Mouse (Mus musculus) CH12.LX (cell line): ENCODE measurements around the gene Ttpal. TPM values are rescaled to one million over a fixed set of nuclear protein-coding genes. Genes with fewer than 3 reads are reported as not detected.

Experiments
- DNase-seq: peaks from one replicate; pipeline ENCODE4 v3.0.0-alpha.2; 2013; ENCODE audit errors: extremely low read depth
- H3K27ac ChIP-seq: 2 replicates; pipeline ENCODE4 v1.5.1; 2012; ENCODE audit warnings: low read depth, mild to moderate bottlenecking, control low read depth, moderate library complexity; ENCODE audit not compliant: insufficient read depth
- H3K27me3 ChIP-seq: replicated peaks from 2 replicates; pipeline ENCODE3; 2012; ENCODE audit warnings: inconsistent platforms
- H3K36me3 ChIP-seq, 2 experiments: replicated peaks in 1 of 2; 2 replicates each; pipeline versions ENCODE3 to v1.6.1; 2012; ENCODE audit warnings: inconsistent platforms in 1 of 2, low read length in 1 of 2, mild to moderate bottlenecking in 1 of 2, mixed read lengths in 1 of 2, moderate library complexity in 1 of 2; ENCODE audit not compliant: control insufficient read depth in 1 of 2, insufficient read depth in 1 of 2
- H3K4me1 ChIP-seq, 2 experiments: 2 replicates each; pipeline ENCODE4 v1.6.1; 2012; ENCODE audit warnings: inconsistent platforms in 1 of 2, moderate library complexity in 1 of 2; ENCODE audit not compliant: insufficient read depth in 2 of 2, control insufficient read depth in 1 of 2
- H3K4me2 ChIP-seq: 2 replicates; pipeline ENCODE4 v1.6.1; 2012; ENCODE audit warnings: low read depth, mild to moderate bottlenecking, control low read depth; ENCODE audit not compliant: poor library complexity, insufficient read depth, severe bottlenecking
- H3K4me3 ChIP-seq, 3 experiments: fragments of 150-350 bp in 1 of 3; sonication (generic) in 1 of 3; replicated peaks in 1 of 3; 2 replicates each; pipeline versions ENCODE3 to v1.5.1; 2011 to 2012; ENCODE audit warnings: low read depth in 2 of 3, low read length in 2 of 3, mild to moderate bottlenecking in 2 of 3, moderate library complexity in 2 of 3, control low read depth in 1 of 3, improper control_type of control experiment in 1 of 3, inconsistent platforms in 1 of 3, mixed read lengths in 1 of 3; ENCODE audit not compliant: poor library complexity in 1 of 3
- H3K79me2 ChIP-seq: replicated peaks from 2 replicates; pipeline ENCODE4 v1.6.1; 2012; ENCODE audit warnings: mild to moderate bottlenecking, moderate library complexity; ENCODE audit not compliant: control insufficient read depth, poor library complexity, insufficient read depth, severe bottlenecking; ENCODE audit errors: extremely low read depth
- H3K9ac ChIP-seq: 2 replicates; pipeline ENCODE4 v1.6.1; 2012; ENCODE audit warnings: low read depth, mild to moderate bottlenecking, control low read depth, moderate library complexity; ENCODE audit not compliant: insufficient read depth
- H3K9me3 ChIP-seq: replicated peaks from 2 replicates; pipeline ENCODE3; 2012; ENCODE audit warnings: low read length, inconsistent platforms, mixed read lengths
- BHLHE40 ChIP-seq: IDR thresholded peaks from 2 replicates; pipeline ENCODE4 v1.6.1; 2011; ENCODE audit warnings: mild to moderate bottlenecking, low read depth, low read length, improper control_type of control experiment
- CHD1 ChIP-seq: IDR thresholded peaks from 2 replicates; pipeline ENCODE4 v1.6.1; 2012; ENCODE audit warnings: low read depth, low read length, improper control_type of control experiment, inconsistent platforms
- CHD2 ChIP-seq: IDR thresholded peaks from 2 replicates; pipeline ENCODE4 v1.6.1; 2011; ENCODE audit warnings: low read length, improper control_type of control experiment
- CTCF ChIP-seq, 2 experiments: IDR thresholded peaks in 1 of 2; conservative IDR thresholded peaks in 1 of 2; 2 replicates each; pipeline ENCODE4 v1.5.1; 2011 to 2012; ENCODE audit warnings: low read depth in 2 of 2, low read length in 2 of 2, improper control_type of control experiment in 1 of 2, inconsistent platforms in 1 of 2, mild to moderate bottlenecking in 1 of 2, moderate library complexity in 1 of 2
- E2F4 ChIP-seq: IDR thresholded peaks from 2 replicates; pipeline ENCODE4 v1.6.1; 2011; ENCODE audit warnings: low read depth, low read length, improper control_type of control experiment; ENCODE audit not compliant: insufficient replicate concordance
- ELF1 ChIP-seq: IDR thresholded peaks from 2 replicates; pipeline ENCODE4 v1.6.1; 2014; ENCODE audit warnings: low read depth, mild to moderate bottlenecking, inconsistent platforms, low read length, improper control_type of control experiment
- EP300 ChIP-seq: IDR thresholded peaks from 2 replicates; pipeline ENCODE4 v1.6.1; 2011; ENCODE audit warnings: low read length, improper control_type of control experiment
- ETS1 ChIP-seq: conservative IDR thresholded peaks from 2 replicates; pipeline ENCODE4 v1.6.1; 2012; ENCODE audit warnings: low read depth, mild to moderate bottlenecking, inconsistent platforms, low read length, improper control_type of control experiment, moderate library complexity
- GABPA ChIP-seq: IDR thresholded peaks from 2 replicates; pipeline ENCODE4 v1.6.1; 2012; ENCODE audit warnings: low read depth, low read length, improper control_type of control experiment, inconsistent platforms; ENCODE audit not compliant: insufficient replicate concordance
- HCFC1 ChIP-seq: IDR thresholded peaks from 2 replicates; pipeline ENCODE4 v1.6.1; 2012; ENCODE audit warnings: low read depth, mild to moderate bottlenecking, inconsistent platforms, low read length, improper control_type of control experiment
- IRF4 ChIP-seq: IDR thresholded peaks from 2 replicates; pipeline ENCODE4 v1.6.1; 2014; ENCODE audit warnings: low read depth, mild to moderate bottlenecking, inconsistent platforms, low read length, improper control_type of control experiment
- JUN ChIP-seq: IDR thresholded peaks from 2 replicates; pipeline ENCODE4 v1.6.1; 2011; ENCODE audit warnings: low read depth, mild to moderate bottlenecking, low read length, improper control_type of control experiment, moderate library complexity; ENCODE audit not compliant: insufficient read depth
- JUND ChIP-seq: conservative IDR thresholded peaks from 2 replicates; pipeline ENCODE4 v1.6.1; 2011; ENCODE audit warnings: low read depth, low read length, improper control_type of control experiment
- KAT2A ChIP-seq: IDR thresholded peaks from 2 replicates; pipeline ENCODE4 v1.6.1; 2012; ENCODE audit warnings: low read length, improper control_type of control experiment, inconsistent platforms; ENCODE audit not compliant: insufficient replicate concordance
- MAFK ChIP-seq: IDR thresholded peaks from 2 replicates; pipeline ENCODE4 v1.6.1; 2011; ENCODE audit warnings: low read length, improper control_type of control experiment; ENCODE audit not compliant: insufficient replicate concordance
- MAX ChIP-seq: IDR thresholded peaks from 2 replicates; pipeline ENCODE4 v1.6.1; 2011; ENCODE audit warnings: low read length, improper control_type of control experiment
- MAZ ChIP-seq: IDR thresholded peaks from 2 replicates; pipeline ENCODE4 v1.6.1; 2012; ENCODE audit warnings: low read depth, mild to moderate bottlenecking, inconsistent platforms, low read length, improper control_type of control experiment, moderate library complexity
- MEF2A ChIP-seq: IDR thresholded peaks from 2 replicates; pipeline ENCODE4 v1.6.1; 2014; ENCODE audit warnings: low read depth, mild to moderate bottlenecking, inconsistent platforms, low read length, improper control_type of control experiment, borderline replicate concordance
- MXI1 ChIP-seq: IDR thresholded peaks from 2 replicates; pipeline ENCODE4 v1.6.1; 2011; ENCODE audit warnings: mild to moderate bottlenecking, low read depth, low read length, improper control_type of control experiment
- MYC ChIP-seq: IDR thresholded peaks from 2 replicates; pipeline ENCODE4 v1.6.1; 2011; ENCODE audit warnings: low read depth, mild to moderate bottlenecking, improper control_type of control experiment, low read length
- NELFE ChIP-seq: IDR thresholded peaks from 2 replicates; pipeline ENCODE4 v1.6.1; 2011; ENCODE audit warnings: low read depth, low read length, improper control_type of control experiment
- NRF1 ChIP-seq: IDR thresholded peaks from 2 replicates; pipeline ENCODE4 v1.6.1; 2014; ENCODE audit warnings: low read depth, mild to moderate bottlenecking, inconsistent platforms, low read length, improper control_type of control experiment, moderate library complexity
- PAX5 ChIP-seq: IDR thresholded peaks from 2 replicates; pipeline ENCODE4 v1.6.1; 2012; ENCODE audit warnings: low read length, inconsistent platforms, mixed read lengths
- POLR2A ChIP-seq: IDR thresholded peaks from 2 replicates; pipeline ENCODE4 v1.6.1; 2011; ENCODE audit warnings: low read depth, mild to moderate bottlenecking, improper control_type of control experiment, low read length
- POLR2AphosphoS2 ChIP-seq: IDR thresholded peaks from 2 replicates; pipeline ENCODE4 v1.6.1; 2011; ENCODE audit warnings: low read depth, low read length, improper control_type of control experiment
- RAD21 ChIP-seq: IDR thresholded peaks from 2 replicates; pipeline ENCODE4 v1.6.1; 2011; ENCODE audit warnings: low read depth, mild to moderate bottlenecking, low read length, improper control_type of control experiment, moderate library complexity
- RCOR1 ChIP-seq: conservative IDR thresholded peaks from 2 replicates; pipeline ENCODE4 v1.6.1; 2012; ENCODE audit warnings: low read depth, mild to moderate bottlenecking, inconsistent platforms, low read length, improper control_type of control experiment
- SIN3A ChIP-seq: IDR thresholded peaks from 2 replicates; pipeline ENCODE4 v1.6.1; 2012; ENCODE audit warnings: low read length, improper control_type of control experiment, inconsistent platforms
- SMC3 ChIP-seq: IDR thresholded peaks from 2 replicates; pipeline ENCODE4 v1.6.1; 2011; ENCODE audit warnings: low read depth, low read length, improper control_type of control experiment
- TBP ChIP-seq: conservative IDR thresholded peaks from 2 replicates; pipeline ENCODE4 v1.6.1; 2011; ENCODE audit warnings: low read depth, low read length, improper control_type of control experiment
- TCF12 ChIP-seq: IDR thresholded peaks from 2 replicates; pipeline ENCODE4 v1.6.1; 2014; ENCODE audit warnings: low read depth, mild to moderate bottlenecking, inconsistent platforms, low read length, improper control_type of control experiment
- UBTF ChIP-seq: IDR thresholded peaks from 2 replicates; pipeline ENCODE4 v1.6.1; 2012; ENCODE audit warnings: low read depth, mild to moderate bottlenecking, inconsistent platforms, low read length, improper control_type of control experiment, moderate library complexity
- USF1 ChIP-seq: IDR thresholded peaks from 2 replicates; pipeline ENCODE4 v1.6.1; 2014; ENCODE audit warnings: low read depth, mild to moderate bottlenecking, inconsistent platforms, low read length, improper control_type of control experiment
- USF2 ChIP-seq: conservative IDR thresholded peaks from 2 replicates; pipeline ENCODE4 v1.6.1; 2011; ENCODE audit warnings: low read depth, low read length, improper control_type of control experiment
- ZC3H11A ChIP-seq: IDR thresholded peaks from 2 replicates; pipeline ENCODE4 v1.6.1; 2012; ENCODE audit warnings: low read depth, mild to moderate bottlenecking, inconsistent platforms, low read length, improper control_type of control experiment
- ZKSCAN1 ChIP-seq: IDR thresholded peaks from 2 replicates; pipeline ENCODE4 v1.6.1; 2012; ENCODE audit warnings: low read depth, inconsistent platforms, low read length, improper control_type of control experiment, borderline replicate concordance
- ZMIZ1 ChIP-seq: IDR thresholded peaks from 2 replicates; pipeline ENCODE4 v1.6.1; 2012; ENCODE audit warnings: low read depth, mild to moderate bottlenecking, inconsistent platforms, low read length, improper control_type of control experiment
- ZNF384 ChIP-seq: IDR thresholded peaks from 2 replicates; pipeline ENCODE4 v1.6.1; 2012; ENCODE audit warnings: low read depth, low read length, improper control_type of control experiment, inconsistent platforms
- dilution Hi-C: fragments of 300-500 bp; cut with MboI; formaldehyde crosslinking; loops from 2 replicates; pipeline ENCODE4 v1.14.3; 2020; ENCODE audit warnings: low sequenced_read_pairs; ENCODE audit not compliant: extremely low pct_unique_long_range_greater_than_20kb, extremely low pct_ligation_motif_present
- in situ Hi-C: fragments of 300-500 bp; cut with MboI; formaldehyde crosslinking; loops from 3 replicates; pipeline ENCODE4 v1.14.3; 2019; ENCODE audit warnings: low sequenced_read_pairs, low pct_ligation_motif_present, low pct_unique_long_range_greater_than_20kb, mixed read lengths
- polyA plus RNA-seq: library from polyadenylated mRNA; unstranded; fragments of >175 nt; gene quantifications from 2 replicates; pipeline ENCODE4 v1.2.1, GENCODE M21; 2012; ENCODE audit warnings: low read depth; ENCODE audit not compliant: insufficient read length
- total RNA-seq, 2 experiments: library from RNA; depleted of rRNA; stranded (reverse); fragments of 300-350 nt in 1 of 2; fragments of >200 nt in 1 of 2; gene quantifications; 2 replicates each; pipeline ENCODE4 v1.2.3; 2012 to 2014

Ttpal gene
- total and polyA plus RNA-seq, 3 experiments: 21.9 to 38.9 (median 25.7) TPM

DNA sequence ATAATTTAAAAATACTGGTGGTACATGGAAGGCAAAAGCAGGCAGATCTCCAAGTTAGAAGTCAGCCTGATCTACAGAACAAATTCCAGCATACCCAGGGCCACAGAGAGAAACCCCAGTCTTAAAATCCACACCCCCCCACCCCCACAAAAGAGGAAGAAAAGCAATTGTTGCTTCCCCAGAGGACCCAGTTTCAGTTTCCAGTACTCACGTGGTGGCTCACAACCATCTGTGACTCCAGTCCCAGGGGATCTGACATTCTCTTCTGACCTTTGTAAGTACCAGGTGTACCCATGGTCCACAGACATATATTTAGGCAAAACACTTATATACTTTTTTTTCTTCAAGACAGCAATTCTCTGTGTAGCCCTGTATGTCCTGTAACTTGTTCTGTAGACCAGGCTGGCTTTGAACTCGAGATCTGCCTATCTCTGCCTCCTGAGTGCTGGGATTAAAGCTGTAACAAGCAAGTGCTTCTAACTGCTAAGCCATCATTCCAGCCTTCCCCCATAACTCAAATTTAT, 60.6 kb downstream of the Ttpal start:
- Histone ChIP-seq H3K36me3 (peaks cover 12 to 51% of the 10 kb centered on the region in 2 experiments), H3K27me3 (no peaks in the 10 kb centered on the region), H3K4me3 (peak overlapping the region in 2 of 3 experiments; percentile 27 to 55), H3K4me2 (peak overlapping the region; percentile 97), H3K27ac (peak overlapping the region; percentile 100), H3K9ac (peak overlapping the region; percentile 84), H3K9me3 (peaks cover 8% of the 10 kb centered on the region), H3K4me1 (peaks cover 29 to 73% of the 10 kb centered on the region in 2 experiments), H3K79me2 (peaks cover 91% of the 10 kb centered on the region)
- in situ Hi-C loops (loop anchor here (5.0 kb wide), 1 partner anchor 35 kb away; no protein-coding TSS in a partner anchor), dilution Hi-C loops (no loop called here)
- TF ChIP-seq CHD1 (no peak), MYC (peak; percentile 92), MAZ (peak; percentile 93), USF2 (peak; percentile 52), GABPA (no peak), MAFK (peak; percentile 57; the same call in 1 of the 2 replicates), POLR2AphosphoS2 (no peak; the same call in 1 of the 2 replicates), ZMIZ1 (no peak; the same call in 1 of the 2 replicates), EP300 (peak; percentile 99), NELFE (peak; percentile 7; the same call in 1 of the 2 replicates), SMC3 (peak; percentile 32), NRF1 (no peak), JUN (no peak), JUND (peak; percentile 60), ZKSCAN1 (no peak), ETS1 (peak; percentile 99), TCF12 (peak; percentile 100), ELF1 (no peak; the same call in 1 of the 2 replicates), MXI1 (peak; percentile 68; the same call in 1 of the 2 replicates), HCFC1 (peak; percentile 52; the same call in 1 of the 2 replicates), IRF4 (peak; percentile 99), MEF2A (peak; percentile 94), SIN3A (peak; percentile 94), MAX (peak; percentile 88), E2F4 (no peak; the same call in 1 of the 2 replicates), POLR2A (peak; percentile 38), RCOR1 (peak; percentile 97), PAX5 (no peak), USF1 (peak; percentile 77), CTCF (conservative IDR thresholded peaks at IDR 0.05 in 1 of 2, IDR thresholded peaks at IDR 0.05 in 1 of 2; ENCODE audit: low read depth in 2 of 2, low read length in 2 of 2) (no peak), CHD2 (peak; percentile 95), BHLHE40 (peak; percentile 99), ZNF384 (peak; percentile 93), ZC3H11A (no peak), UBTF (no peak), RAD21 (peak; percentile 4), KAT2A (peak; percentile 85; the same call in 1 of the 2 replicates), TBP (no peak; the same call in 1 of the 2 replicates)
- DNase-seq: peak; percentile 98
